Mouse (Mus musculus) monocyte, adult 59 days (primary cell): ENCODE results near the gene Cul4b. TPM values are rescaled to one million over a fixed set of nuclear protein-coding genes. Genes with fewer than 3 reads are reported as not detected.

ENCODE experiments used
- total RNA-seq, 2 experiments: library from RNA; stranded (reverse); gene quantifications; one replicate each; pipeline ENCODE4 v1.2.4; 2023

Cul4b gene
- total RNA-seq, result 10 to 100 TPM; 21.5 to 22.2 TPM

GRCm38 (mm10) chrX:38576078-38576477, at the start of gene Cul4b:
Cul4b (minus strand) TSS chrX:38576196.

GRCm38 (mm10) chrX:38600177-38600994, 24.4 kb upstream of the Cul4b start, which contains the start of gene Mcts1:
Mcts1 (plus strand) TSS chrX:38600578.

Other genes starting within 250 kb of the Cul4b start
- gene Lamp2, start 119.7 kb downstream of the Cul4b start, total RNA-seq, result 100 to 1,000 TPM; 249 to 268 TPM
- gene Mcts1, start 24.4 kb upstream of the Cul4b start, total RNA-seq, result 10 to 100 TPM; 61.1 to 64.4 TPM
- gene C1galt1c1, start 58.9 kb upstream of the Cul4b start, total RNA-seq, result 10 to 100 TPM; 29.5 to 36.8 TPM
- not detected for gene 6030498E09Rik, start 196.5 kb upstream of the Cul4b start, total RNA-seq